Mouse (Mus musculus) bone marrow, adult 2 months (tissue): Measurements from ENCODE around the gene Pcbp1. TPM values are rescaled to one million over a fixed set of nuclear protein-coding genes. Genes with fewer than 3 reads are reported as not detected.

Experiments
- H3K27ac ChIP-seq: fragments of 200-500 bp; 2 replicates; pipeline ENCODE4 v1.5.1; 2012; ENCODE audit warnings: low read depth, mild to moderate bottlenecking, control low read depth, inconsistent platforms, low read length; ENCODE audit not compliant: control insufficient read depth, poor library complexity, insufficient read depth
- H3K4me1 ChIP-seq: fragments of 200-500 bp; 2 replicates; pipeline ENCODE4 v1.6.1; 2011; ENCODE audit warnings: low read length; ENCODE audit not compliant: control insufficient read depth, insufficient read depth
- H3K4me3 ChIP-seq: fragments of 200-500 bp; replicated peaks from 2 replicates; pipeline ENCODE3; 2011; ENCODE audit warnings: mild to moderate bottlenecking, low read depth, low read length, control low read depth; ENCODE audit not compliant: control insufficient read depth
- CTCF ChIP-seq: fragments of 200-500 bp; IDR thresholded peaks from 2 replicates; pipeline ENCODE4 v1.5.1; 2011; ENCODE audit warnings: low read length, control low read depth; ENCODE audit not compliant: control insufficient read depth, insufficient read depth
- POLR2A ChIP-seq: fragments of 200-500 bp; IDR thresholded peaks from 2 replicates; pipeline ENCODE4 v1.6.1; 2011; ENCODE audit warnings: low read depth, mild to moderate bottlenecking, control low read depth, low read length, borderline replicate concordance; ENCODE audit not compliant: control insufficient read depth
- WGBS: fragments of 180-500 bp; shearing (Covaris S2); methylation state at CpG from one replicate; pipeline ENCODE4 v1.1.7; 2018; 5-methylcytosine and 5-hydroxymethylcytosine counted together
- polyA plus RNA-seq: library from polyadenylated mRNA; stranded (reverse); fragments of >200 nt; gene quantifications from 2 replicates; pipeline ENCODE4 v1.2.4, GENCODE M21; 2011; ENCODE audit warnings: low replicate concordance; ENCODE audit not compliant: missing spikeins, insufficient read depth, insufficient read length

Pcbp1 gene
- polyA plus RNA-seq, 1 experiment = 86.3 TPM

DNA sequence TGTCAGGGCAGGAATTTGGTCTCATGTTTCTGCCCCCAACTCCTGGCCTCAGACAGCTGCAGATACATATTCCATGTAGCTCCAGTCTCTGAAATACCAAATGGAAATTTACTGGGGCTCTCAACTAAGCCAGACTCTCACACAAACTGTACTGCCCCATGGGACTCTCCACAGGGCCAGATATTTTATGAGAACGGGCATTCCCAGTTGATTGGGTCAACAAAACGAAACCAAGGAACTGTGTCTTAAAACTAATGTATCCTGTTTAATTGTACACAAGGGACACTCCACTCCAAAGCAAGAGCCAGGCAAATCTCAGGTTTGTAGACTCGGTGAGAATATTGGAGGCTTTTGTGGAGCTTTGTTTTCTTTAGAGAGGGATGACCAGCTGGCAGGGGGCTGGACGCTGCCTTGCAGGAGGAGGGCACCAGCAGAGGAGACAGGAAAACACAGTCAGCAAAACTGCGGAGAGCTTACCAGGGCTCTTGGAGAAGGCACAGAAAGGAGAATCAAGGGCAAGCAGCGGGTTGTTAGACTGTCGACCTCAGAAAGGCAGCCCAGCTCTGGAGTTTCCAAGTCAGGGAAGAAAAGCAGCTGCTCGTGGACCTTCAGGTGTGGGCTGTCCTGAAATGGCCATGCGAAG lies 45.8 kb downstream of the Pcbp1 start:
- 11% methylated on average over 9 of the region's 9 CpGs for WGBS
- TF ChIP-seq CTCF = no peak
- TF ChIP-seq POLR2A = no peak
- H3K4me3 ChIP-seq = peak overlapping the region; percentile 8
- peak overlapping the region; percentile 52 for H3K27ac ChIP-seq
- H3K4me1 ChIP-seq = peaks cover 3% of the 10 kb centered on the region

DNA sequence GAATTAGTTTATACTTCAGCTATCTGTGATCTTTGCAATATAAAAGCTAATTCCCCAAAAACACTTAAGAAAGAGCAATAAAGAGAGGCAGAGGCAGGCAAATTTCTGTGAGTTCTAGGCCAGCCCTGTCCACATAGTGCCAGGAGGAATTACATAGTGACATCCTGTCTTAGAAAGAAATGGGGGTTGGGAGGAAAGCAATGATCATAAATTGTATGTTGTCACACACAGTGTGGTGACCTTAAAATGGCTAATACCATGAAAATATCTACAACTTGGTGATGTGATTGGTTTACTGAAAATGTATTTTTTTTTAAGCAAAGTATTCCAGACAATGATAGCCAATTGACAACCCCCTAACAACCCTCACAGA lies 46.3 kb downstream of the Pcbp1 start:
- Histone ChIP-seq H3K27ac (no peak overlapping the region), H3K4me1 (peaks cover 3% of the 10 kb centered on the region), H3K4me3 (no peak overlapping the region)
- TF ChIP-seq CTCF (no peak), POLR2A (no peak)

DNA sequence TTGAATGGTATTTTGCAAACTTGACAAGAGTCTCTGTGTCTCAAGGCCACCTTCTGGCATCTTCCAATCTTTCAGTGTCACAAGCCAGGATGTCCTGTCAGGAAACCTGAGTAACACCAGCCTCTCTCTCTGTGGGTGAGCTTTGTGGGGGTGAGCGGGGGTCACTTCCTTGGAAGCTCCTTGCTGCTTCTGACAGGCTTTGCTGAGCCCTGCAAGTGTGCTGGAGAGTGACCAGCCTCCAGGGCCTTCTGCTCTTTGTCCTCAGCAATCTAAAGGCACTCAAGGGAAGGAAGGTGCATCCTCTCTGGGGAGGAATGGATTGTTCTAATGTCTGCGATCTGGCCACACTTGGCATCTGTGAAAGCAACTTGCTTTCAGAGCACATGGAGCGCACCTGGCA lies 46.8 kb downstream of the Pcbp1 start:
- TF ChIP-seq POLR2A (no peak), CTCF (no peak)
- no peak overlapping the region for H3K4me3 ChIP-seq
- H3K4me1 ChIP-seq = peaks cover 3% of the 10 kb centered on the region
- H3K27ac ChIP-seq = no peak overlapping the region
- WGBS = 39% methylated on average over 3 of the region's 3 CpGs

DNA sequence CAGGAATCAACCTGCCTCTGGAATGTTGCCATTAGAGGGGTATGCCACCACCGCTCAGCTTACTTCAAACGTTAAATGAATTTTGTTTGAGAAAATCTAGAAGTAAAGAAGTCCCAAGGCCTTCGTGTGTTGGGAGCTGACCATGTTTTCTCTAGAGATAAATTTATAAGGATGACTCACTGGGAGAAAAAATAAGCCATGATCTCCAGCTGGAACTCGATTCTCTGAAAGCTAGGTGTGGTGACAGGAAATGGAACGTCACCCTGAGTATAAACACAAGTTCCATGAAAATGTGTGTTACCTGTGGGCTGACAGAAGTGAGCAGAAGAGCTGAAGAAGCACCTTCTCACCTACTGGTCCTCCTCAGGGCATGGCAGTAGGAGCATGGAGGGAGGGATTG lies 49.2 kb downstream of the Pcbp1 start:
- H3K4me1 ChIP-seq = peaks cover 3% of the 10 kb centered on the region
- 72% methylated on average over 5 of the region's 5 CpGs for WGBS
- no peak for TF ChIP-seq CTCF
- TF ChIP-seq POLR2A = no peak
- no peak overlapping the region for H3K4me3 ChIP-seq
- no peak overlapping the region for H3K27ac ChIP-seq

DNA sequence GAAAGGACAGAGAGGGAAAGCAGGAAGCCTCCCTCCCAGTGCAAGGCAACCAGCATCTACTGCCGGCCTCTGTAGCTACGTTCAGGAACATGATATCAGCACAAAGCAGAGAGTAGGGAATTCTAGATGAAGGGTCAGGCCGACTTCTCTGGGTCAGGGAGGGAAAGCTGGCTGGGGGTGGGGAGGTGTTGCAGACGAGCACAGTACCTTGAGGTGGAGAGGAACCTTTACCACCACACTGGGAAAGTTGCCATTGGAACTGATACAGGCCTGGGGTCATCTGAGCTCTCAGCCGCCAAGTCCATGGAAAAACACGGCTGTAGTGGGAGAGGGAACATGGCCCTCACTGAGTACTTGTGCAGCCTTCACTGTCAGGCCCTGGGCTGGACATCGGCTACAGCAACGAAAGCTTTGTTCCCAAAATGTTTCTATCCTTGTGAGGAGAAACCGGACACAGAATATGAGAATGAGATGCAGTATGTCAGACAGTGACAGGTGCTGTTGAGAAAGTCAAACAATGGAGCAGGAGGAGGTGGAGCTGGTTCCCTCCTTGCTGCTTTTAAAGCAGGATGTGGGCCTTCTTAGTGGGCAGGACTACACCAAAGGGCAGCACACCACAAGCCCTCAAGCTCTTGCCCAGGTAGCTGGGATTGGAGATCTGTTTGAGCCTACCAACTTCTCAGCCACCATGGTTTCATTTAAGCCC lies 50.5 kb downstream of the Pcbp1 start:
- 73% methylated on average over 9 of the region's 9 CpGs for WGBS
- no peak overlapping the region for H3K4me3 ChIP-seq
- no peak overlapping the region for H3K27ac ChIP-seq
- peaks cover 3% of the 10 kb centered on the region for H3K4me1 ChIP-seq
- no peak for TF ChIP-seq POLR2A
- no peak for TF ChIP-seq CTCF

DNA sequence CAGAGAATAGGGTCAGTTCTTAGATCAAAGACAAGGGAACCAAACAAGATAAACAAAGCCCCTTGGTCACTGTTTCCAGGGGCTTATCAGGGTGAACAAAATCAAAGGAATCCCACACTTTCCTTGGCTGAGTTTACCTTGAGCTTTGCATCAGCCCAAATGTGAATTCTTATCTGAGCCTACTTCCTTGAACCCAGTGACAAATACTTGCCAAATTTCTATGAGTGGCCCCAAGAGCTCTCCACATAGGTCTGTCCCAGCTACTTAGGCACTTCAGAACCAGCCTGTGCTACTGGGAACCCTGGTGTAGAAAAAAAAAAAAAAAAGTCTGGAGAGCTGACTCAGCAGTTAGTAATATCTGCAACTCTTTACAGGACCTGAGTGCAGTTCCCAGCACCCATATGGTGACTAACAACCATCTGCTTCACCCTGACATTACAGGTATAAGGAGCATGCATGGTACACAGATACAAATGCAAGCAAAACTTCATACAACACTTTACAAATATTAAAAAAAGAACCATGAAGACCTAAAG lies 51.4 kb downstream of the Pcbp1 start:
- H3K4me1 ChIP-seq = peaks cover 3% of the 10 kb centered on the region
- H3K27ac ChIP-seq = no peak overlapping the region
- TF ChIP-seq POLR2A = no peak
- no peak for TF ChIP-seq CTCF
- H3K4me3 ChIP-seq = no peak overlapping the region

Other genes starting within 250 kb of the Pcbp1 start
- 7.7 and 24.3 TPM in 2 replicates for gene Fam136a, start 160.7 kb downstream of the Pcbp1 start, polyA plus RNA-seq
- 224 and 244 TPM in 2 replicates for gene Snrpg, start 155.0 kb downstream of the Pcbp1 start, polyA plus RNA-seq
- gene Pcyox1, start 129.2 kb downstream of the Pcbp1 start, polyA plus RNA-seq = 15.1 and 22.8 TPM in 2 replicates
- gene Tia1, start 122.1 kb downstream of the Pcbp1 start, polyA plus RNA-seq = 15.3 and 28.8 TPM in 2 replicates
- not detected in 2 replicates for gene Gm44790, start 99.7 kb downstream of the Pcbp1 start, polyA plus RNA-seq
- gene C87436, start 87.9 kb downstream of the Pcbp1 start, polyA plus RNA-seq = 7.9 and 13.3 TPM in 2 replicates
- 7.6 and 19.6 TPM in 2 replicates for gene Asprv1, start 101.8 kb upstream of the Pcbp1 start, polyA plus RNA-seq
- 49.6 and 56.2 TPM in 2 replicates for gene Mxd1, start 142.8 kb upstream of the Pcbp1 start, polyA plus RNA-seq
- gene Snrnp27, start 158.2 kb upstream of the Pcbp1 start, polyA plus RNA-seq = 47.5 and 47.8 TPM in 2 replicates
- gene Gmcl1, start 207.1 kb upstream of the Pcbp1 start, polyA plus RNA-seq = 5.0 and 7.3 TPM in 2 replicates